Mouse (Mus musculus) CD4-positive helper T cell, adult 2 months (primary cell): ENCODE results near the gene Gm17359.

Experiments used
- DNase-seq: peaks from one replicate; pipeline ENCODE4 v3.0.0-alpha.2; 2012; ENCODE audit warnings: low read depth, missing footprints, low spot score

The Gm17359 gene

DNA sequence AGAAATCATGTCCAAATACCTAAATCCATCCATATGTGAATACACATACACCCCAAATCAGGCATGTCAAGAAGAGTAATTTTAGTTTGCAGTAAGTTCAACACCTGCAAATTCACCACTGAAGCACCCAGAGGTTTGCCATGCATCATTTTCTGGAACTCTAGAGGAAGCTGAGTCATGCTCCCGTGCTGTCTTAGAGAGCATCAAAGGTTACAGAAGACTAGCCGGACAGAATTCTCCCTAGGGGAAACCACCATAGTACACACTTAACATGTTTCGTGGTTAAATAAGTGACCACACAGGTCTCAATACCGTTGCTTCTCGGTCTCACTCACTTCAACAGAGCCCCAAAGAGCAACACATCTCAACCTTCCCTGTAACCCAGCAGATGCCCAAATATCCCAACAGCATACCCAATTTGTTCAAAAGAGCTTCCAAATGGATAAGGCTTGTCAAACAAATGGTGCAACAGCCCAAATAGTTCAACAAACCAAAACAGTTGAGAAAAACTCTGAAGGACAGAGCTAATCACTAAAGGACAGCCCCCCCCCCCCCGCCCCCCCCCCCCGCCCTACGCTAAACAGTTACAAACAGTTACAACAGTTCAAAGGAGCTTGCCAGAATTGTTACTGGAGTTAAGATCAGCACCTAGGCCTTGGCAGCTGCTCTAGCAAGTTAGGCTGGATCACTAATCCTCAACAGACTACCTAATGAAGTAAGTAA, at the start of gene Gm17359:
Gene Gm17359 (plus strand): TSS at position 618 of the 723 bp plus-strand sequence.
- DNase-seq: peak; percentile 13

DNA sequence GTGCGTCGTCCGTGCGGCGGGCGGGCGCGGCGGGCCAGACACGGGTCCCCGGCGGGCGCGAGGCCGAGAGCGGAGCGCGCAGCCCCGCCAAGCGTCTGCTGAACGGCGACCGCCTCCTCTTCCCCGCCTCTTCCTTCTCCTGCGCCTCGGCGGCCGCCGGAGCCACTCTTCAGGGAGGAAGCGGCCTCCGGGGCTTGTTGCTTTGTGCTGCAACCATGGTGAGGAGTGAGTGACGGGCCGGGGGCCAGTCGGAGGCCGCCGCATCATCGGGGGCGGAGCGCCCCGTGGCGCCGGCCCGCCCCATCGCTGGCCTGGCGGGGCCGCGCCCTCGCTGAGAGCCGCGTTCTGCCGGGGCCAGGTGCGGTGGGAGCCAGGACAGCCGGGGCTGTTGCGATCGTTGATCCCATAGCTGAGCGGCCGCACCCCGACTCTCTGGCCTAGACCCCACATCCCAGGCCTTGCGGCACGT, 49.3 kb upstream of the Gm17359 start:
- DNase-seq: peak; percentile 96

DNA sequence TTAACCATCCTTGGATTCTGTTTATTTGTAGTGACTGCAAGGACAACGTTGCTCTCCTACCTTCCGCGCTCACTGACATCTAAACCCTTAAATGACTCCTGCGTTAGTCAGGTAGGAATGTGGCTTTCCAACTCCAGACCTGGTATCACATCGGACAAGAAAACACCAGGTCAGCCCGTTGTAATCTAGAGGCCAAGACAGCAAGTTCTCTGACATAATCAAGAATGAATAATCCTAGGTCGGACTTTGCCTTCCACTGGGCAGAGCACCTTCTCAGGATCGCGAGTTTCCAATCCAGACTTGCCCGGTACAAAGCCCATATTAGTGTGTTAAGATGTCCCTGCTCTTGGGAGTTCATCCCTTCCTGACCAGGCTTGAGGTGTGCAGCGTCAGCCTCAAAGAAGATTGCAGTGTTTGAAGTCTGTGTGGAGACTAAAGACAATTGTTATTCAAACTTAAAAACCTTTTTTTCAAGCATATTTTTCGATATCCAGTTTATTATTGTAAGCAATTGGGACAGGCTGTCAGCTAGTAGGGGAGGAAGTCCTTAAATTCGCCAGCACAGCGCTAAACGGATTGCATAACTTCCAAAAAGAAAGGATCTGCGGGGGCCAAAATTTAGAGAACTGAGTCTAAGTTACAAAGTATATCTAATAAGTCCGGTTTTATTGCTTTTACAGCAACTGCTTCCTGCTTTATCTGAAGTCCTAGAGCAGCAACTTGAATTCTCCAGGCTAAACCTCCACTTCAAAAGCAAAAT, 48.6 kb upstream of the Gm17359 start:
- DNase-seq: no peak

DNA sequence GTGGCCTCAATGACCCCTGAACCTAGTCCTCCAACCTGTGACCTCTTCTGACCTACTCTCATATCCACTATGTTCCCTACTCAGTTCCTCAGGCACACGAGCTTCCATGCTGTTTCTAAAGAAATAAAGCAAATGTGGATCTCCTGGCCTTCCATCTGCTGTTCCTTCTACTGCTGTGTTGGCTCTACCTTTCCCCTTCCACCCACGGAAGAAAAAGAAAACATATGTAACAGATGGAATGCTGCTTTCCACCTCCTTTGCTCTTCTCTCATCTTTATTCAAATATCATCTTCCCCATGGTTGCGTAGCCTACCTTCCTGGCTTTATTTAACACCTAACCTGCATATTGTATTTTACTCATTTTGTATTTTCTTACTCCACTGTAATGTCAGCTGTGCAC, 47.4 kb upstream of the Gm17359 start:
- no peak for DNase-seq

DNA sequence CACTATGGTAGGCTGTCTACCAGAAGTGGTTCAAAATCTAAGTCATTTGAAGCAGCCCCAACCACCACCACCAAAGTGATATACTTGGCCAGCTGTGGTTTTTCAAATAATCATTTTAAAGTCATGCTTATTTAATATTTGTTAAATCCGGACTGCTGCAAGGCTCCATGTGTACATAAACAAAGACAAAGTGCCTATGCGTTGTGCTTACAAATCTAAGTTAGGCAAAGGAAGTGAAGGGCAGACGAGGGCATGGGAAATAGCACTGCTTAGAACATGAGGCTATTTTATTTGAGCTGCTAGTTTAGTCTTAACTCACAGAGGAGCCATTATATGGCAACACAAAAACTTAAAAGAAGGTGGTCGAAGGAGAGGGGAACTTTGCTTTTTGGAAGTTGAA, 43.4 kb upstream of the Gm17359 start:
- DNase-seq: no peak

DNA sequence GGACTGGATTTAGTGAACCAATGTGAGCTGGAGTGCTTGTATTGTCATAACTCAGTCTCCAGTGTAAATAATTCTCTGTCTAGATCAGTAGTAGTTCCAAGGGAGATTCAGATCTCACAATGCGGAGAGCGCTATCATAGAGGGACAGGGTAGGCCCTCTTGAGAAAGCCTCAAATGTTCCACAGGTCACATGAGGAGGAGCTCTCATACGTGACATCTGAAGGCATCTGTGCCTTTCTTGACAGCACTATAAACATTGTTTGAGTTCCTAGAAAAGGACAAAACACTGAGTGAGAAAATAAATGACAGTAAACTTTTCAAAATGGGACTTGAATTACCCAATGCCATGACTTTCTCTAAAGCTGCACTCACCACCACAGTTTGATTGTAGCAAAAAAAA, 41.8 kb upstream of the Gm17359 start:
- no peak for DNase-seq

DNA sequence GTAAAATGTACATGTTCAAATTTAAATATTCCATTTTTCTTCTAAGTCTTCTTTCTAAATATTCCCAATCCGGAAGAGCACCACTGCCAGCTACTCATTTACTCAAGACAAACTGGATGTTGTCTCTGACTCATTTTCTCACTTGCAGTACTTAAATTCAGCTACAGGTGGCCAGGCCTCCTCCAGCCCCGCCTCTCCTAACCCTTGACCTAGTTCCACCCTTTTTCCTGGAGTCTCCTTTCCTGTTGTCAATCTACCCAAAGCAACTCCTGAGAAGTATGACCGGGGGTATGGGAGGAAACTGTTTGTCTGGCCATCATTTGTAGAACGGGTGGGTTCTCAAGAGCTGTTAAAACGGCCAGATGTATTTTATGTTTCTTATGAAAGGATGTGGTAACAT, 40.4 kb upstream of the Gm17359 start:
- no peak for DNase-seq

DNA sequence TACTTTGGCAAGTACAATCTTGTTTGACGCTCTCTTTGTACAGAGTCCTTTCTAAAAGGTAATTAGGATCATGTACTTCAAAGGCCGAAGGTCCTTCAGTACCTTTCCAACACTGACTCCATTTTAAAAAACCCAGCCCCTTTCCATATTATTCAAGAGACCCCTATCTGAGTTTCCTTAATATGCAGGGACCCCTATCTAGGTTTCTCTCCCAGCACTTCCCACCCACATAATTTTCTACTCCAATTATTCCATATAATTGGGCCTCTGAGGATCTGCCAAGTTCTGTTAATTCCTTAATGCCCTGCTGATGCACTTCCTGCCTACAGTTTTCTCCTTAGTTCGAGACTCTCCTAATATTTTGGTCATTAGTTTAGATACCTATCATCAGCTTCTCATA, 39.9 kb upstream of the Gm17359 start:
- DNase-seq: no peak

DNA sequence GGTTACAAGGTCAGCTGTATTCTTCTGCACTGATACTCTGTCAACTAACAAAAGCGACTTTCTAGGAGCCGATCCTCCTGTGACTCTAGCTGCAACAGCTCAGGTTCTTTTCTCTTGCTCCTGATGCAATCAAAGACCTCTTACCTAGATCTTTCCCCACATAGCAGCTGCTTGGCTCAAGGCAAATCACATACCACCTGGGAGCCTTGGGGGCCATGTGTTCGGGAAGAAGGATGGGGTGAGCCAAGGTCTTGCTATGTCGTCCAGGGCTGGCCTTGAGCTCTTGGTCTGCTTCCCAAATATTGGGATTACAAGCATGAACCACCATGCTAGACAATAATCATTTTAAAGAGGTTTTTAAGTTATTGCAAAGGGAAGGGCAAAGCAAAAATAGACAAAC, 39.2 kb upstream of the Gm17359 start:
- DNase-seq: no peak

DNA sequence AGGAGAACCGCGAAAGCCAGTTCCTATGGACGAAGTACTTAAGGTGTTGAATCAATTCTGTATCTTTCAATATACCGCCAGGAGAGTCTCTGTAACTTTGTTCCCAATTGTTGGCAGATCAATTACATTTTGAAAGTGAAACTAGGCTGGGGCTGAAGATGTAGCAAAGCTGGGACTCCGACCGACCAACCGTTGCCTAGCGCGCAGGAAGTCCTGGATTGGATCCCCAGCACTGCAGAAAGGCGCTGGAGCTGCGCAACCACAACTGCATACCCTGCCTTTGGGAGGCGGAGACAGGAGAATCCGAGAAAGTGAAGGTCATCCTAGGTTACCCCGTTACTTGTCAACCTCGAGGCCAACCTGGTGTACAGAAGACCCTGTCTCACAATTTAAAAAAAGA, 37.1 kb upstream of the Gm17359 start:
- no peak for DNase-seq

DNA sequence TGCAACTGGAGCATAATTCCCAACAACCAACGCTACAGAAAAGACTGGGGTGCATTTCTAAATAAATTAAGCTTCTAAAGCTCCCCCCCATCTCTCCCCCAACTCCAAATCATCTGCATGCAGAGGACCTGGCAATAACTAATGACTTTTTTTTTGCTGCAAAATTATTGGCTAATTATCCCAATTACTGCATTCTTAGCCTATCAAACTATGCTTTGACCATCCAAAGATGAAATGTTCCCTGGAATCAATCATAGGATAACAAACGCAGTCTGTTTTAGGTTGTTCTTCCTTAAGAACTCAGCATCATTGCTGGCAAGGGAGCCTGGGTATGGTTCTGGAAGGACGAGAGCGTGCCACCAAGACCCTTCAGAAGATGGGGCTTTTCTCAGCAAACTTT, 27.9 kb upstream of the Gm17359 start:
- DNase-seq: no peak

DNA sequence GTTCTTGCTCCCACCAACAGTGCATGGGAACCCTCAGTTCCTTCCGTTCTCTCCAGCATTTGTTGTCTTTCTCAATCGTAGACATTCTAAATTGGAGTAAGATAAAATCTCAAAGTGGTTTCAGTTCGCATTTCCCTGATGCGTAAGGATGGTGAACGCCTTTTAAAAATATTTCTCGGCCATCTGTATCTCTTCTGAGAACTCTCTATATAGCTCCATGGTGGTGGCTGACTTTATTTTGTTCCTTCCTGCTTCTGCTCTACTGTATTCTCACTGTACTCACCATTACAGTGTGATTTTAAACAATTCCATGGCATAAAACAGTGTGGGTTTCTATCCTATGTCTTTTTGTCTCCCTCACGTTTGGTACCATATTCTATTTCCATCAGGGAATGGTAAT, 26.3 kb upstream of the Gm17359 start:
- DNase-seq: no peak

DNA sequence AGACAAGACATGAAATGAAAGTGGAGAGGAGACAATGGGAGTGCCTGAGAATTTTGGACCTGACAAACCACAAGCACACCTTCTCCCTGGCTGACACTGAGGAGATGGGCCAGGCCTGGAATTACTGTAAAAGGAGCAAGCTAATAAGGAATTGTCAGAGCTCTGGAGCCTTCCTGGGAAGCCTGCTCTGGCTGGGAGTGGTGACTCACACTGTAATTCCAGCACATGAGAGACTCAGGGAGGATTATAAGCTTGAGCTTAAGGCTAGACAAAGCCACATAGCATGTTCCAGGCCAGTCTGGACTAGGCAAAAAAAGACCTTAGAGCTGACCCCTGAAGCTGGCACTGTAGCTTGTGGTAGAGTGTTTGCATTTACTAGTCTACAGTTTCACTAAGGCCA, 24.6 kb upstream of the Gm17359 start:
- no peak for DNase-seq

DNA sequence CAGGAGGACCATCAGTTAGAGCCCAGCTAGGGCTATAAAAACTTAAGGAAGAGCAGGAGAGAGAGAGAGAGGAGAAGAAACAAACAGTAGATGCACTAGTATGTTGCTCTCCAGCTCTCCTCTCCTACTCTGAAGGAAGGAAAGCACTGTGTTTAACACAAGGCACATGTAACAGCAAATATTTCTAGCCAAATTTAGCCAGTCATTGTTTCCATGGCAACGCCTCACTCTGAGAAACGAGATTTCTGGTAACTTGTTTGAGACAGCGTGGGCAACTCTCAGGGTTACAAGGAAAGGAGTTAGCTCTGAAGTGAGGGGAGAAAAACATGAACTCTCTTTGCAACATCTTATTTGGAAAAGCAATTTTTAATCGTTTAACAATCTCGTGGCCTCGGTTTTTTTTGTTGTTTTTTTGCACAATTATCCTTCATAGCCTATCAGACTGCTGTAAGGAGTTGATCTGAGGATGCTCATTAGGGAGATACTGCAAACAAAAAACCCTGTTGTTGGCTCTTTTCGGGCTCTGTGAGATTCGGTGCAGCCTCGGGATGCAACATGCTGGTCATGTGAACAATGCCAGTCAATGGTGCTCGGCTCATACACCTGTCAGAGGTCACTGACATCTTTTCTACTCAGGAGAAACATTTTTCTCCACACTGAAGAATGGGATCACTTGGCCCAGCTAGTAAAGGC, 22.3 kb upstream of the Gm17359 start:
- DNase-seq: no peak

DNA sequence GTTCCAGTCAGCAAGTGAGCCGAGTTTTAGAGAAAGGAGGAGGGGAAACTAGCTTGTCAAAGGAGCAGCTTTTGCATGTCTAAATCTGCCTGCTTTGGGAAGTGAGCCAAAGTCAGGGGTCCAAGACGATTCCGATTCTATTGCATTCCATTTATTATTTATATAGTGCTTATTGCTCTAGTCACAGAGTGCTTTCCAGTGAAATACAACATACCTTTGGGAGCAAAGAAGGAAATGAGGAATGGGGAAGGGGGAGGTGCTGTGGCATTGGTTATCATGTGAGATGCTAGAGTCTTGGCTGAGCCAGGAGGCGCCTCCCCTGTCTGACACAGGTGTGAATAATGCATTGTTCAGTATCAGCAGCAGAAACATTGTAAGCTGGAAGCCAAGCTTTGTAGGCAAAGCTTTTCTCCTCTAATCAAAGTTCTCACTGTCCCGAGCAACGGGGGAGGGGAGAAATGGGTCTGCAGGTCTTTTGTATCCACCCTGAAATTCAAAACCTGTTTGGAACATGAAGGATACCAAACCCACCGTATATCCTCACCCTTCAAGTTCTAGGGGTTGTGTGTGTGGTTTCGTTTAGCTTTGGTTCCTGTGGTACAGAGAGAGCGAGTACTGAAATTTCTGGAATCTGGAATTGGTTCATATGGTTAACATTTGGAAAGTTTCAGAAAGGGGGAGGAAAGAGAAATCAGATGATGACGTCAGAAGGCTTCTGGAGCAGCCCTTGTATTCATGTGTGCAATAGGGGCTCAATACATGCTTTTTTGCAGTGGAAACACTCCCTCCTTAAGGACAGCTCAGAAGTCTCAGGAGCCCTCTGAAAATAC, 11.5 kb upstream of the Gm17359 start:
- no peak for DNase-seq

DNA sequence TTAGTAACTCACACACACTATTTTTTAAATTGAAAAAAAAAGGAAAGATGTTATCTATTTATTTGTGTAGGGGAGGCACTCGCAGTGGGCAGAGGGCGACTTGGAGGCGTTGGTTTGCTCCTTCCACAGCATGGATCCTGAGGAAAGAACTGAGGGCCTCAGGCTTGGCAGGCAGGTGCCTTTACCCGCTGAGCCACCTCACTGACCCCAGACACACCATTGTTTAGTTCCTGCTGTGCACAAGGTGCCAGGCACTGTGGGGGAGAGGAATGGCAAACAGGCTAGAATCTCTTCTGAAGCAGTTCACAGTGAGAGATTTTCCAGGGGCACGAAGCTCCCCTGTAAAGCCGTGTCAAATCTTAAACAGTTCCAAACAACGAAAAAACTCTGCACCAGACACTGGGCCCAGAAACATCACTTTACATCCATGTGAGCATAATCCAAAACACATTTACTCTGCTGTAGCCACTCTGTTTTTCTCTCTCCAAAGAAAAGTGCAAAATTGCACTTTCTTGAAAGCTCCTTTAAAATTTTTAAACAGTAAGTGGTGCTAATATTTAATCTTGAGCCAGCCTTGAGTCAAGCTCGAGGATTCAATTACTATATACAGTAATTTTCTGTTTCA, 6.7 kb upstream of the Gm17359 start:
- no peak for DNase-seq

DNA sequence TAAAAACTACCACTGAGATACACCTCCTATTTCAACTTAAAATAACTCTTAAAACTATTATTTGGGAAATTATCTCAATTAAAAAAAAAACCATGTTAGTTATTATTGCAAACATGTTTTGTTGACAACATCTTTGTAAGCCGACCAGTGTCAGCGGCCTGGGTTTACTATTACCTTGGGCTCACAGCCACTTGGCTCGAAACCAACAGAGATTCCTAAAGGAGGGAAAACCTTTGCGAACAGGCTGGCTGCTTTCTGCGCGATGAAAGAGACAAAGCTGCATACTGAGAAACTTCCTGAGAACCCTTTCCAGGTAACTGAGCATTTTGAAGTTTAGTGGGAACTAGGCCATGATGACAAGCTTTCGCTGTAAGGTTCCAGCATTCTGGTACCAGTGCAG, 3.4 kb upstream of the Gm17359 start:
- no peak for DNase-seq

DNA sequence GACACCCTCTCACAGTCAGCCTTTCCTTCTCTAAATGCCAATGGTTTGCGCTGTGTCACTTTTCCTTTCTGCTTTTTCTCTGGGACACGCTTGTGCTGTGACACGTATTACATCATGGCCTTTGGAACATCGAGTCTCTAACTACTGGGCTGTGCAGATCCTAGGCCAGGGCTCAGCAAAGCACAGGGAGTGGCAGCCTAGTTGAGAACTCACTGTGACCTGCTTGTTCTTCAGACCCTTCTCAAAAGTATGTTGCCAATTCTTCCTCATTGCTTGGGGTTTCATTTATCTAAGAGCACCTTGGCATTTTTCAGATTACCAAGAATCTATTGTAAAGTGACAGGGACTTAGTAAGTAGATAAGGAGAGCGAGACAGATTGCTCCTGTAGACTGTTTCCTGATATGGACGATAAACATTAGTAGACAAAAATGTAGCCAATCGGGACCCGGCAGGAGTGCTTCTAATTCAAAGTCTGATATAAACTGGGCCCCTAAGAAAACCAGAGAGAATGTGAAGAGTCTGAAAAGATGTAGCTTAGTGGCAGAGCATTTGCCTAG, 2.7 kb upstream of the Gm17359 start:
- DNase-seq: no peak

DNA sequence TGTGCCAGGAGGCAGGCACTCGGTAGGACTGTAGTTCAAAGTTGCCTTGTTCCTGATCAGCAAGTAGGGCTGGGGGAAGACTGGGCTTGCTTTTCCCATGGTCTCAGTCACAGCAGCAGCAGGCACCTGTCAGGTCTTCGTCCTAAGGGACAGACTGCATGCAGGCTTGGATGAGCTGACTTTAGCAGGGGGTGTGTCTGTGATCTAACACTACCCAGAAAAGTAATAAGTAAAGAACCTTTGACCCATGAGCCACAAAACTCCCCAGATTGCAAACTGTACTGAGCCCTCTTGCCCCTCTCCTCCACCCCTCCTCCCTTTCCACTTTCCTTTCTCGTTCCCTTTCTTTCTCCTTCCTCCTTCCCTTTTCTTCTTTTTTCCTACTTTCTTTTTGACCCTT, 4.3 kb downstream of the Gm17359 start:
- no peak for DNase-seq

DNA sequence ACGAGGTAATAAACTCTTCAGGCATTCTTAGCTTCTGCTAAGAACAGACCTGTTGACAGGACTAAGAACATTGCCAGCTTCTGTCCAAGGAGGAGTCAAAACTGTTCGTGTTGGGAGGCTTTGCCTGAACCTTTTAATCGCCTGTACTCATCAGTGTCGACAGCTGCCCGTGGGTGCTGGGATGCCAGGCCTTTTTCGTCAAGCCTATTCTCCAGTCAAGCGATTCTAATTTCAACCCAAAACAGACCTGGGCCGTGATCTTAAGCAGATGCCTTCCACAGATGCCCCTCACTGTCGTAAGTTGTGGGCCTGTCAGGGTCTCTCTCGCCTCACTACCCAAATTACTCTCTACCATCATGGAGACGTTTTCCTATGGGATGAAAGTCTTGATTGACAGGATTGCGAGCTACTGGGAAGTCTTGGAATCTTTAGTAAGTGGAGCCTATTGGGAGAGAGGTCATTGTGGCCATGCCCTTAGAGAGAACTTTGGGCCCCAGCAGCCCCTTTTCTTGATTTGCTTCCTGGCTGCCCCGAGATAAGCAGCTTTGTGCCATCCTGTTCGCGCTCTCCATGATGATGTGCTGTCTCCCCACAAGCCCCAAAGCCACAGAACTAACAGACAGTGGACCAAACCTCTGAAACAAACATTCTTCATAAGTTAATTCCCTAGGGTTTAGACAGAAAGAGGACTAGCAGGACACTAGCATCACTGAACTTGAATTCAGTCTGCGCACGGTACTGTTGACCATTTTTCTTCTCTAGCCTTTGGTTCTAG, 6.7 kb downstream of the Gm17359 start:
- DNase-seq: no peak
